Mouse (Mus musculus) hindbrain, embryonic 13.5 days (tissue): ENCODE data around the gene Apobec2. TPM values are rescaled to one million over a fixed set of nuclear protein-coding genes. Genes with fewer than 3 reads are reported as not detected.

Experiments used
- polyA plus RNA-seq: library from polyadenylated mRNA; unstranded; fragments of >200 nt; fragmentation: Nextera tagmentation; extraction: Ambion mirVana; gene quantifications from 2 replicates; pipeline ENCODE4 v1.2.1, GENCODE M21; 2015

The Apobec2 gene
- polyA plus RNA-seq, 1 experiment from 2014 or later: 0.81 TPM

Other genes with a start within 250 kb of the Apobec2 start
- gene Trem1, start 200.2 kb downstream of the Apobec2 start, polyA plus RNA-seq: not detected in 2 replicates
- gene Trem3, start 185.2 kb downstream of the Apobec2 start, polyA plus RNA-seq: not detected in 2 replicates
- not detected in 2 replicates for gene Treml4, start 168.6 kb downstream of the Apobec2 start, polyA plus RNA-seq
- gene Treml2, start 133.4 kb downstream of the Apobec2 start, polyA plus RNA-seq: 0.14 and 0.17 TPM in 2 replicates
- gene B430306N03Rik, start 116.8 kb downstream of the Apobec2 start, polyA plus RNA-seq: 0.14 and 0.35 TPM in 2 replicates
- 4.8 and 5.9 TPM in 2 replicates for gene Trem2, start 86.5 kb downstream of the Apobec2 start, polyA plus RNA-seq
- gene Treml1, start 73.0 kb downstream of the Apobec2 start, polyA plus RNA-seq: 0.74 and 1.00 TPM in 2 replicates
- 13.2 and 13.8 TPM in 2 replicates for gene Nfya, start 23.0 kb downstream of the Apobec2 start, polyA plus RNA-seq
- gene Oard1, start 22.9 kb downstream of the Apobec2 start, polyA plus RNA-seq: 45.1 and 47.1 TPM in 2 replicates
- 1.8 and 2.7 TPM in 2 replicates for gene Tspo2, start 18.6 kb upstream of the Apobec2 start, polyA plus RNA-seq
- 0.26 and 0.38 TPM in 2 replicates for gene Unc5cl, start 22.0 kb upstream of the Apobec2 start, polyA plus RNA-seq